Mouse (Mus musculus) lung, adult 18-20 months (tissue): ENCODE measurements around the gene Ppp1r2.
A peak's percentile ranks its signal among the peaks of the same experiment; 100 is the strongest.

Source experiments
- DNase-seq, 2 experiments: peaks; one replicate each; pipeline ENCODE4 v3.0.0; 2022; ENCODE audit warnings: mixed read lengths in 2 of 2

Gene Ppp1r2

DNA sequence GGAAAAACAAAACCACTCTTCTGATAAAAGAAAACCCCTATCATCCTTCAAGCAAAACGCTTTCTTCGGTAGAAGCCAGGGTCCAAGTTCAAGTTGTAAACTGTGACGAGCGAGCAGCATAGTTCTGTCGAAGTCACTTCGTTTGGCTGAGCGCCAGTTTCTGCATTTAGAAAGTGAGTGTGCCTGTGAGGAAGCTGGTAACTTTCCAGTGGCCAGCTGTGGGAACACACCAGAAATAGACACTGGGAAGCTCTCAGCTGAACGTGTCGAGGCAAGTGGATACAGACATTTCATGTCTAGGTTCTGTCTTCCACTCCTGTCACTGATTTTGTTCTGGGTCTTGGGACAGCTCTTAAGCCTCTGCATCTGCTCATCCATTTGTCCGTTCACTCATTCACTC lies 15.2 kb upstream of the Ppp1r2 start:
- DNase-seq = peak; percentile 86 to 89

DNA sequence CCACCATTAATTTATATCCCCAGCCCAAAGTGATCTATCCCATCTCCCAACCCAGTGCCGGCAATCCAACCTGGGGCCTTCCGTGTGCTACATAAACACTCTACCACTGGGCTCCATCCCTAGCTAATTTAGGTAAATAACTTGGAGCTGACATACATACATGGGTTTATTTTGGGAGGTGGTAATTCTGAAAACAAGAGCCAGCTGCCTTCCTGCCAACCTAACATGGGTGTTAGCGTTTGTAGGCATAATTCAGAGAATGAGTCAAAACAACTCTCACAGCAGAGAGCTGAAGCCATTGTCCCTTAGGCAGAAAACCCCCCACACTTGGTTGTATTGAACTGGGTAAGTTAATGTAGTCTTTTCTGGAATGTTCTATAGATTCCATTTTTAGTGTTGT lies 12.6 kb upstream of the Ppp1r2 start:
- no peak for DNase-seq

DNA sequence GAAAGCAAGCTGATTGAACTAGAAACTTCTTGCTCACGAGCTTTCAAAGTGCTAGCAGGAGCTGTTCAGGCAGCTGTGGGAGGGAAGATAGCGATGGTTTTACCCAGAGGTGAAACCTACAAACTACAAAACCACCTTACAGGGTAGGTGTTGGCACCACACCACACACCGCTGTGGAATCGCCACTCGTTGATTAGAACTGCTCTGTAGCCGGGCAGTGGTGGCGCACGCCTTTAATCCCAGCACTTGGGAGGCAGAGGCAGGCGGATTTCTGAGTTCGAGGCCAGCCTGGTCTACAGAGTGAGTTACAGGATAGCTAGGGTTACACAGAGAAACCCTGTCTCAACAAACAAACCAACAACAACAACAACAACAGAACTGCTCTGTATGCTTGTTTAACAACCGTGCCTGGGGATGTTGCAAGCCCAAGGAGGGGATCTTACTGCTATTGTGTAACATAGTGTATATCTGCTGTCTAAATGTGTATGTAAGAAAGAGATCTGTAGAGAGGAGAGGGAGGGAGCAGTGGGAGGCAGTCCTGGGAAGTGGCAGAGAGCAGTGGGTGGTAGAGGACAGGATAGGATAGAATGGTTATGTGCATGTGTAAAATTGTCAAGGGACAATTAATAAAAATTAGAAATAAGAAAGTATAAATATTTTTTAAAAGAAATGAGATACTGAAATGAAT lies 11.9 kb upstream of the Ppp1r2 start:
- no peak for DNase-seq

DNA sequence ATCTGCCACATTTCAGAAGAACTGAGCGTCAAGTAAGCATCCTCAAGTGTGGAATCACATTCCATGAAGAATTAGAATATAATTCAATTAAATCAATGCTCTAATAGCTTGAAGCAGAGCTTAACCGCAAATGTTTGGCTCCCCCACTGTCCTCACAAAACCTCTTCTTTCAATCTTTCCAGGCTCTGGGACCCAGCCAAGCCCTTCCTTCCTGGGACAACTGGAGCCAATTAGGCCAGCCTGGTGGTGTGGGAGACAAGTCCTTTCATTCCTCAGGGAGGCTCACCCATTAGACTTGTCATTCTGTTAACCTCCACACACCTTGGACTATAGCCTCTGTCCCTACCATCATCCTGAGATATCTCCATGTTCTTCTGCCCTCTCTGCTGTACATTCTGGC lies 6.9 kb upstream of the Ppp1r2 start:
- peak; percentile 18 to 37 for DNase-seq

DNA sequence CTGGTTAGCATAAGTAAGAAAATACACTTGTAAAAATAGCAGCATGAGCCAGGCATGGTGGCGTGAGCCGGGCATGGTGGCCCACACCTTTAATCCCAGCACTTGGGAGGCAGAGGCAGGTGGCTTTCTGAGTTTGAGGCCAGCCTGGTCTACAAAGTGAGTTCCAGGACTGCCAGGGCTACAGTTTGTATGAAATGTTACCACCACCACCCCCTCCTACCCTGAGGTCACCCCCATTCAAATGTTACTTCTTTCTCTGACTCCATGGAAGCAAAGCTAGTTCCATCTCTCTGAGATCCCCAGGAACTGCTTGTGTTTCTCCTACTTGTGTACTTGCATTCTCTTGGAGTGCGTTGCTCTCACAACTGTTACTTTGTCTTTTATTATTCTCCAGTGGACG lies 5.1 kb upstream of the Ppp1r2 start:
- no peak for DNase-seq

DNA sequence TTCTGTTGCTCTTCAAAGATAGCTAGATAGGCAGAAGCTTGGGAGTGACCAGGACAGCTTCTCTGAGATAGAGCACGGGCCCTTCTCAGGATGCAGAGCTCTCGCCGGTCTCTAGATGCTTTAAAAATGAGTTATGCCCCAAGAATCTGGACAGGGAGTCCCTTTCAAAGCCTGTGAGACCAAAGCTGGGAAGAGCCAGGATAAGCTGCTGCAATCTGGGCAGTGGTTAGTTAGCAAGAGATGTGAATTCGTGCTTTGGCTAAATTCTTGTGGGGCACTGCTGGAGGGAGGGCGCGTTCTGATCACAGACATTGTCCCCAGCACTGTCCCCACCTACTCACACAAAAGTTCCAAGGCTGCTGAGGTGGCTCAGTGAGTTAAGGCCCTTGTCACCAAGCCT lies 3.5 kb upstream of the Ppp1r2 start:
- no peak for DNase-seq

DNA sequence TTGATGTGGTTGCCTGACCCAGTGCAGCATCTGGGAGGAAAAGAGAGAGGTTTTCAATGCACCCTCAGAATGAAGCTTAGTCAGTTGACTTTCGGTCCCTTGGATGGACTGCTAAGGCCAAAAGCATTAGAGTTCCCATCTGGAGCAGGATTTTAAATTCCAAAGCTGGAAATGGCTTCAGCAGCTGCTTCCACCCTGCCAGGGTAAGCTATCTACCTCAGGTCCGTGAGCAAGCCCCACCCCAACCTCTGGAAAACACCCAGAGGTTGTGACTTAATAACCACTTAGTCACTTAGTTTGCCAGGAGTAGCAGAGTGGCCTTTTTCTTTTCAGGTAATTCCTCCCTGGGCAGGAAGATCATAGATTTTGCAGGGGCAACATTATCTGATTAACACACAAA lies 3.0 kb upstream of the Ppp1r2 start:
- DNase-seq = no peak

DNA sequence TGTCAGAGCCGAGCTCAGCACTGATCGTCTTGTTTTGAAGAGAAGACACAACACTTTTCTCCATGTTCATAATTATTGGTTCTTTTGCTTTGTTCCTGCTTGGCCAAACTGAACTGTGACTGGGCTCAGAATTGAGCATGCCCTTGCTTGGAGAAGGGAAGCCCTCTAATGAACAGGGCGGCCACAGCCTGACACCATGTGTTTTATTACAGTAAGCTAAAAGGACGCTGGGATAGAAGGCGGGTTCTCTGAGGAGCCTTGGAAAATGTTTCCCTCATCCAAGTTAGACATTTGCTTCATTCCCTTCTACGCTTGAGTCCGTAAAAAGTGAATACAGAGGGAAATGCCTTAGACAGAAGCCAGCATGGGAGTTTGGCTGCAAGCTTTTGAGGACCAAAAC lies 1.9 kb upstream of the Ppp1r2 start:
- DNase-seq = peak; percentile 16 to 23

DNA sequence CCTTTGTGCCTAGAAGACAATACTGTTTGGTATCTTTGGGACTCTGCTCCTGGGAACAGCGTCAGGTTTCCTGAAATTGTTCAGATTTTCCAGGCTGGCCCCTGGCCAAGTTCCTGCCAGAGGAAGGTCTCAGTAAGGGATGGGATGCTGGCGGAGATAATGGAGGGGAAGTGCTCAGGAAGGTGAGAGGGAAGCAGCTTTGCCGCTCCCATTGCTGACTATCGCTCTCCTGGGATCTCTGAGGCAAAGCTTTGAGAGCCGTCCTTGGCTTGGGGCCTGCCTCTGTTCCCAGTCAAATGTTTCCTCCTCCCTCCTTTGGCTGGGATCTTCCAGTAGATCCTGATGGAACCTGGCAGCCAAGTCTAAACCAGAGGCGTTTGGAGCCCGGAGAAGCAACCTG lies 1.5 kb upstream of the Ppp1r2 start:
- peak; percentile 78 to 85 for DNase-seq

DNA sequence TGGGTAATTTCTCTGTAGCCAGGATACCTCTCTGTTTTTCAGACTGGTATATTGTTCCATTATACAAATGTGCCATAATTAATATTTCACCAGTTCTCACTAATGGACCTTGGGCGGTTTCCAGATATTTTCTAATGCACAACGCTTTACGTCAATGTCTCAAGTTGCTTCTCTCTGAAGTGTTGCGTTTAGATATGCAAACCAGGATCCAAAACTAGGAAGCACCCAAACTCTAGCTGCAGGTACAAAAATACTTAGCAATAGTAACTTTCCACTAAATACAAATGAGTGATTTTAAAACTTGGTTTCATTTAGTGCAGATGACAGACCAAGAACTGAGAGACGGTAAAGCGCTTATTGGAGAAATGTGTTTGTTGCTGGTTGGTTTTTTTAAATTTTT lies 993 bp downstream of the Ppp1r2 start:
- DNase-seq = no peak

DNA sequence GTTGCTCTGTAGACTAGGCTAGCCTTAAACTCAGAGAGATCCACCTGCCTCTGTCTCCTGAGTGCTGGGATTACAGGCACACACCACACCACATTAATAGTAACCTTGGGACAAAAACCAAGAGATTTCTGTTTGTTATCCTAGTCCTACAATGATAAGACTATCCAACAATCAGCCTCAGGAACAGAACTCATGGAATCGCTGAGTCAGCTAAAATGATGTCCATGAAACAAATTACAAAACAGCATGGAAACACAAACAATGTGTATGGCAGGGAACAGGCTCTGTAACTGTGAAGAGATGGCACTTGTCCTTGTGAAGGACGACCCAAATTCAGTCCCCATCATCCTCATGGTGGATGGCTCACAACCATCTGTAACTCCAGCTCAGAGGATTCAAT lies 8.4 kb downstream of the Ppp1r2 start:
- no peak for DNase-seq

DNA sequence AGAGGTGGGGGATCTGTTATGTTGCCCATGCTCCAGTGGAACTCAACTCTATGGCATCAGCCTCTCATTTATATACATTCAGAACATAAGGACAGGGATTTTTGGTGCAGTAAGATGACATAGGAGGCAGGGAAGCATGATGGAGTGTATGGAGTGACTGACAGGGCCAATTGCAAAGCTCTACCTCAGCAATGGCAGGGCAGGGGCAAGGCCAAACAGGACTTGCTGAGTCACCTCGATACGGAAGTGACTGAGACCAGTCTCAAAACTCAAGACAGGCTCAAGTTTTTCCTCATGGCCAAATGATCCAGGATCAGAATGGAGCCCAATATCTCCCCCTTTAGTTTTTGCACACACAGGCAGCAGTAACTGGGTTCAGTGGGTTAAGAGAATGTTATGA lies 18.9 kb downstream of the Ppp1r2 start:
- DNase-seq = no peak

DNA sequence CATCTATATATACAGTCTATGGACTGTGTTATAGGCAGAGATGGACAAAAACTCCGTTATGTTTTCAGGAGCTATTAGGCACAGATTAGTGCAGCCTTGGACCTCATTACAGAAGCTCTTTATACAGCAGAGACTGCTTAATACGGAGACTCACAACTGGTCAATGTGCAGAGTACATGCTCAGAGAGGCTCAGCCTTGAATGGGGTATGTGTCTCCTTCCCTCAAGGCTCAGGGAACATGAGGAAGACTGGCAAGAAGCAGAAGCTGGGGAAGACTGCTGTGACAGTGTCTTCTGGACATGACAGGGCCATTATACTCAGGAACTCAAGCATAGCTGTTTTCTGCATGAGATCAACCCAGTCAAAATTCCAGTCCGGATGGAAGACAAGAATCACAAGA lies 19.4 kb downstream of the Ppp1r2 start:
- DNase-seq = no peak

DNA sequence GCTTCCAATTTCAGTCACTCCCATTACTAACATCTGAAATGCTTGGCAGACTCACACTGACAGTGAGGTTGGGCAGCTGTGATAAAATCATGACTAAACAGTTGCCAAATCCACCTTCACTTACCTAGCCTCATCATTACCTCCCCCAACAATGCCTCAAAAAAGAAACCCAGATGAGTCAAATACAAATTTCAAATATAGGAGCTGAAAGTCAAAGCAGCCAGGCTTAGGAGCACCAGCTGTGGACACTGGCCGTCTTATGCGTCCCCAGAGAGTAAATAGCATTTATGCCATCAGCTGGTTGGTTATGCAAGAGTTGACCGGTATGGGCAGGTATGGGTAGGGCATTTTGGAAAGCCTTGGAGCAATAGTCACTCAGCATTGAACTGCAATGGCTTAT lies 25.7 kb downstream of the Ppp1r2 start:
- no peak for DNase-seq

DNA sequence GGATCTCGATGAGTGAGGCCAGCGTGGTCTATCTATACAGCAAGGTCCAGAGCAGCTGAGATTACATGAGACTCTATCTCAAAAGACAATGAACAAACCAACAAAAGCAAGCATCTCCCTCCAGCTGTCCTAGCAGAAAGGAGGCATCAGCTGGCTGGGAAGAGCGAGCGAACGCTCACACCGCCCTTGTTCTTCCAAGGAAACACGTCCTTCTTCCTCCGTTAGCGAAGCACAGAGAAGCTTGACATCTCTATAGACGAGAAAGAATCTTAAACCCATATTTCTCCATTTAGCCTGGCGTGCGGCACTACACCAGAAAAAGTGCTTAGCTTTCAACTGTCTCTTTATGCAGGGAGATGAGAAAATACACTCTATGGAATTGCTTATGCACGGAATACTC lies 26.4 kb downstream of the Ppp1r2 start:
- DNase-seq = no peak

DNA sequence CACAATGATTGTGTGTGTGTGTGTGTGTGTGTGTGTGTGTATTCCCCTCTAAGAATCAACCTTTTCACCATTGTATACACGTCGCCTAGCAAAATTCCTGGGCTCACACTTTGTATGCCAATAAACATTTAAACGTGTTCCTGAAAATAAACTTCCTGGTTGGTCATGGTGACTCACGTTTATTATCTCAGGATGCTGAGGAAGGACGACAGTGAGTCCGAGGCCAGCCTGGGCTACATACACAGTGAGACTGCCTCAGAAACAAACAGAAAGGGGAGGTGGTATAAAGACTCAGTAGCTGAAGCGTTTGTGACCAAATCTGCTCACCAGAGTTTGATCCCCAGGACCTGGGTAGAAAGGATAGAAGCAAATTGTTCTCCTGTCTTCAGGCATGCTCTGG lies 27.6 kb downstream of the Ppp1r2 start:
- DNase-seq = no peak

DNA sequence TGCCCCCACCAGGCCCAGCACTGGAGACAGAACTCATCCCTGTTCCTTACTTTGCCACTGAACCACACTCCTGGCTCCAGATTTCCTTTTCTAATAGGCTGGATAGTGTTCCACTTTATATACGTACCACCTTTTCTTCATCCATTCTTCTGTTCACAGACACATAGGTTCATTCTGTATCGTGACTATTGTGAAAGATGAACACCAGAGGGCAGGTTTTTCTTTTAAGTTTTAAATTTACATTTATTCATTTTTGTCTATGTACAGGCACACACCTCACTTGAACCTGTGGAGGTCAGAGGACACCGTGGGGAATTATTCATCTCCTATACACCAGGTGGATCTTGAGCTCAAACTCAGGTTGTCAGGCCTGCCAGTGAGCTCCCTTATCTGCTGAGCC lies 31.0 kb downstream of the Ppp1r2 start:
- no peak for DNase-seq

DNA sequence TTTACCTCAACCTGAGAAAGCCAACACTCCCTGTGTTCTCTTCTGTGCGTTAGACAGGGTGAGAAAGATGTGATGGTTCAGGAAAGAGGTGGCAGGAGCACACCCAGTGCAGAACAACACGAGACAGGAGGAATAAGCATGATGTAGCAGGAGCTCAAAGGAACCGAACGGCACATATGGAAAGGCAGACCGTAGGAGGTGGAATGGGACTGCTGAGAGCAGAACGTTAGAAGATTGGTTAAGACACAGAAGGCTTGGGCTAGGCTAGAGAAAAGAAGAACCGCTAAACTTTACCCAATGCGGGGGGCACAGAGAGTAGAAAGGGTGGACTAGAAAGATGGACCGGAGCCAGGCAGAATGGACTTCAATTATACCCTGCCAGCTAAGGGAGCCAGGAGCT lies 33.6 kb downstream of the Ppp1r2 start:
- DNase-seq = no peak

DNA sequence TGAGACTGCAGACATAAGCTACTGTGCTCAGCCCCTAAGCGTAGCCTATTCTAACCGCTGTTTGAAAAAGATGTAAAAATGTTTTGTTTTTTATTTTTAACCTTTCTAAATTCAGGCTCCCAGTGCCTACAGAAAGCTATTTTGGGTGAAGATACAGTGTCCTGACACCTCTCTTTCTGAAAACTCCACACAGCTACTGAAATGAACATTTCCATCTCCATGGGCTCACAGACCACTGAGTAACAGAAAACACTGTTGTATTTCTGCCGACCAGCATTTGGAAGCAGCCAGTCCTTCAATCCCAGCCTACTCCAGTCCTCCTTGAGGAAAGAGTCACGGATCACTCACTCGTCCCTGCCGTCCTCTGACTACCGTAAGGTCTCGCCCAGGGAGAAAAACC lies 34.5 kb downstream of the Ppp1r2 start:
- no peak for DNase-seq

DNA sequence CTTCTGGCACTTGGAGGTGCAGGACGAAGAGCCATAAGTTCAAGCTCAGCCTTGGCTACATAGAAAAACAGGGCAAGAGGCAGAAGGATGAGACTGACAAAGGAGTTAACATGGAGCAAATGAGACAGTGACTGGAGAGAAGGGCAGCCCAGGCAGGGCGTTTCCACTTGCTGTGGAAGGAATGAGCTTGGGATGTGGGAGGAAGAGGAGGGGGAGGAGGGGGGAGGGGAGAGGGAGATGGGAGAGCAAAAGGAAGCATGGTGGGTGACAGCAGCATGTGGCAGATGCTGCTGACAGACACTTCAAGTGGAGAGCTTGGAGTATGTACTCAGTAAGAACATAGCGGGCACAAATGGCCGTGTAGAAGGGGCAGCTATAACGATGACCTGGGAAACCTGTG lies 36.8 kb downstream of the Ppp1r2 start:
- DNase-seq = no peak

DNA sequence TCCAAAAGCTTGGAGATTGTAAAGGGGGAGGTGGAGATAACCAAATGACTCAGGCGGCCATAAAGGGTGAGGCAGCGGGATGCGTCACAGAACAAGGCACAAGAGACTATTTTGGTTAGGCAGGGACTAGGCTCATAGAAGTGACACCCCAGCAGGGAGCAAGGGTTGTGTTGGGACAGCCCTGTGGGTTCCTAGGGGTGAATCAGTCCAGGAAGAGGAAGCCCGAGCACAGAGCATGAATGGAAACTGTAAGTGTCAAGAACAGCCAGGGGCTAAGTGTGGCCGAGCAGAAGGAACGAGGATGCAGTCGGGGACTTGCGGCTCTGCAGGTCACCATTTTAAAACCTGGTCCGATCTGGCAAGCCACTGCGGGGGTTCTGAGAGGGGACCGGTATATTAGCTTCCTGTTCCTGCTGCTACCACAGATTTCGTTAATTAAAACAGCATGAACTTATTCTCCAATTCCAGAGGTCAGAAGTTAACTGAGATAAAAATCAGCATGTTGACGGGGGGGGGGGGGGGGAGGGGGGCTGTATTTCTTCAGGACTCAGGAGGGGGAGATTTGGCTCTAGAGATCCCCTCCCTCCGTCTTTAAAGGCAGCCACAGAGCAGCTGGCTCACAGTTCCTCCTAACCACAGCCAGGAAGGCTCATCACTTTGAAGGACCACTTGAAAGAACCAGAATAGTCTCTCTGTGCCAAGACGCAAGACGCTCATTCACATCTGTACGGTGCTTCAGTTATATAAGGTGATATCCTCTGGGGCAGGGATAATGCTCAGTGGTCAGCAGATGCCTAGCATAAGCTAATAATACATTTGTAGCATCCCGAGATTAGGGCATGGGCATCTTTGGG lies 39.4 kb downstream of the Ppp1r2 start:
- peak in 1 of 2 experiments; percentile 21 for DNase-seq

DNA sequence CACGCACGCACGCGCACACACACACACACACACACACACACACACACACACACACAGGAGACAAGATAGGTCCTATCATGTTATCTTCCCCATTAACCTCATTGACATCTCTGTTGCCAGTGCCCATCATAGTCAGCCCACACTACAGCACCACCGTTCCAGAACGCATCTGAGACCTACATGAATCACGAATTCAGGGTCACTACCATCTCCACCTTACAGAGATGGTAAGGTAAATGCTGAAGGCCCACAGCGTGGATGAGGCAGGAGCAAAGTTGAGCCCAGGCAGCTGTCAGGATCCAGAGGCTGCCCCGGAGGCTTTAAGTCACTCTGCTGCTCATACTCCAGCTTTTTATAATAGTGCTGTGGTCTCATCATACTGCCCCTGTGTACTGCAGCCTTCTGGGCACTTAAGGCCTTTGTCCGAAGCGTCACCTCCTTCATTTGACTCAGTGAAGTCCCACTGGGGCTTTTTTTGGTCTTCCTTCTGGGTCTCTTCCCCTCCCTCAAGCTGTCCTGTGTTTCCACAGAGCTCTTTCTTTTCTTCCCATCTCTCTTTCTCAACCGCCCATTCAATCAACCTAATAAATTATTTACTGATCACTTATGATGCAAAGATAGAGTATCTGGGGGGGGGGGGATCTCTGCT lies 40.1 kb downstream of the Ppp1r2 start:
- DNase-seq = no peak

DNA sequence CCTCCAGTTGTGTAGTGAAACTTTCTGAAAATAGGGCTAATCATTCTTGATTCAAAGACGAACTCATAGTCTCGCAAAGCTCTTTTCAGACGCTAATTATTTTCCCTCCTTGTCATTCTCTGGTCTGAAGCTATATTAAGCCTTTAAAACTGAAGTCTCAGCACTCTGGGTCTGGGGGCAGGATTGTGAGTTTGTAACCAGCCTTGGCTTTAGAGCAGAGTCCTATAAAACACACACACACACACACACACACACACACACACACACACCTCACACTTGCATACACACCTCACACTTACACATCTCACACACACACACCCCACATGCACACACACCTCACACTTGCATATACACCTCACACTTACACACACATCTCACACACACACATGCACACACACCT lies 40.7 kb downstream of the Ppp1r2 start:
- DNase-seq = no peak
